Mouse (Mus musculus) layer of hippocampus, postnatal 36 days (tissue): Measurements from ENCODE around the gene Naxd. TPM values are rescaled to one million over a fixed set of nuclear protein-coding genes. Genes with fewer than 3 reads are reported as not detected.

Experiments
- DNase-seq, 2 experiments: peaks; one replicate each; pipeline ENCODE4 v3.0.0; 2022
- total RNA-seq, 2 experiments: library from RNA; stranded (reverse); gene quantifications; 2 replicates each; pipeline ENCODE4 v1.2.3; 2021

Naxd gene
- total RNA-seq, 2 experiments from 2014 or later, result 59.3 to 60.0 TPM

- peak; percentile 40 to 50 for DNase-seq
Observed at GRCm38 (mm10) chr8:11556691-11557423, 59.6 kb downstream of the Naxd start.

- DNase-seq, result no peak
Observed at GRCm38 (mm10) chr8:11557424-11557767, 60.1 kb downstream of the Naxd start.

GRCm38 (mm10) chr8:11557768-11558629, 60.7 kb downstream of the Naxd start:
- DNase-seq, result peak; percentile 94

- DNase-seq, result no peak
Observed at GRCm38 (mm10) chr8:11559511-11559910, 62.2 kb downstream of the Naxd start.

- no peak for DNase-seq
Observed at GRCm38 (mm10) chr8:11560220-11560619, 62.9 kb downstream of the Naxd start.

DNA sequence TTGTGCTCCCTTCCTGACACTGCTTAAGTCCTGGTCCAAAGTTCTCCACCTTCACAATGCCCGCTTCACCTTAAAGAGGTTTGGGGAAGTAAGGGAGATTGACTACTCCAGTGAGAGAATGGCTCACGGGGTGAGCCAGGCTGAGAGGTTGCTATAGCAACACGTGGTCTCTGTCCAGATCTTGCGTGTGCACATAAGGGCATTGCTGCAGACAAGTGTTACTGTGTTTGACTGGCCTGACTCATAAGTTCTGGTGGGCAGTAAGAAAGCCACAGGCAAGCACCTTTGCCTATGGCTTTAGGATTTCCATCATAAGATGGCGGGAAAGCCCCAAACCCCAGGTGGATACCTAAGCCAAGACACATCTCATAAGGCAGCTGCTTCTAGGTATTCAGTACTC, 66.9 kb downstream of the Naxd start:
- DNase-seq, result no peak

Other genes with a start within 250 kb of the Naxd start
- 10 to 100 TPM; 46.4 to 57.3 TPM for gene Col4a2, start 184.7 kb upstream of the Naxd start, total RNA-seq
- gene Col4a1, start 184.7 kb upstream of the Naxd start, total RNA-seq, result 10 to 100 TPM; 47.7 to 51.9 TPM
- under 1 TPM; 0.28 to 0.57 TPM for gene Rab20, start 18.8 kb upstream of the Naxd start, total RNA-seq
- 10 to 100 TPM; 22.3 to 24.8 TPM for gene Cars2, start 53.3 kb downstream of the Naxd start, total RNA-seq
- gene Ing1, start 58.1 kb downstream of the Naxd start, total RNA-seq, result 10 to 100 TPM; 35.3 to 42.6 TPM
- 10 to 100 TPM; 64.3 to 77.6 TPM for gene Ankrd10, start 138.3 kb downstream of the Naxd start, total RNA-seq
- not detected for gene 1700016D06Rik, start 203.6 kb downstream of the Naxd start, total RNA-seq
- 100 to 1,000 TPM; 122 to 126 TPM for gene Arhgef7, start 230.2 kb downstream of the Naxd start, total RNA-seq